Mouse (Mus musculus): ENCODE measurements around the gene Ppp5c. TPM values are rescaled to one million over a fixed set of nuclear protein-coding genes. Genes with fewer than 3 reads are reported as not detected.

Gene Ppp5c
- polyA plus RNA-seq, 1 experiment from 2014 or later: 88.3 TPM

Other genes starting within 250 kb of the Ppp5c start
- 44.5 and 49.0 TPM in 2 replicates for gene Slc1a5, start 246.6 kb downstream of the Ppp5c start, polyA plus RNA-seq (2015; fragmentation: Nextera tagmentation; extraction: Ambion mirVana)
- gene Strn4, start 212.0 kb downstream of the Ppp5c start, polyA plus RNA-seq (2015; fragmentation: Nextera tagmentation; extraction: Ambion mirVana): 68.9 and 72.3 TPM in 2 replicates
- gene Fkrp, start 211.2 kb downstream of the Ppp5c start, polyA plus RNA-seq (2015; fragmentation: Nextera tagmentation; extraction: Ambion mirVana): 20.3 and 22.3 TPM in 2 replicates
- 10.3 and 11.5 TPM in 2 replicates for gene Prkd2, start 185.0 kb downstream of the Ppp5c start, polyA plus RNA-seq (2015; fragmentation: Nextera tagmentation; extraction: Ambion mirVana)
- gene Dact3, start 152.6 kb downstream of the Ppp5c start, polyA plus RNA-seq (2015; fragmentation: Nextera tagmentation; extraction: Ambion mirVana): 1.6 and 1.7 TPM in 2 replicates
- gene Gng8, start 136.1 kb downstream of the Ppp5c start, polyA plus RNA-seq (2015; fragmentation: Nextera tagmentation; extraction: Ambion mirVana): 7.8 and 9.2 TPM in 2 replicates
- gene Ptgir, start 121.4 kb downstream of the Ppp5c start, polyA plus RNA-seq (2015; fragmentation: Nextera tagmentation; extraction: Ambion mirVana): 2.5 and 3.2 TPM in 2 replicates
- 163 and 171 TPM in 2 replicates for gene Calm3, start 103.8 kb downstream of the Ppp5c start, polyA plus RNA-seq (2015; fragmentation: Nextera tagmentation; extraction: Ambion mirVana)
- gene Pnmal2, start 83.2 kb downstream of the Ppp5c start, polyA plus RNA-seq (2015; fragmentation: Nextera tagmentation; extraction: Ambion mirVana): 4.9 and 5.4 TPM in 2 replicates
- 2.7 and 2.9 TPM in 2 replicates for gene Pnmal1, start 68.2 kb downstream of the Ppp5c start, polyA plus RNA-seq (2015; fragmentation: Nextera tagmentation; extraction: Ambion mirVana)
- 0.23 and 0.32 TPM in 2 replicates for gene Gm42372, start 44.8 kb downstream of the Ppp5c start, polyA plus RNA-seq (2015; fragmentation: Nextera tagmentation; extraction: Ambion mirVana)
- gene Ccdc8, start 35.2 kb downstream of the Ppp5c start, polyA plus RNA-seq (2015; fragmentation: Nextera tagmentation; extraction: Ambion mirVana): 32.6 and 35.6 TPM in 2 replicates
- 72.7 and 87.8 TPM in 2 replicates for gene Hif3a, start 34.5 kb upstream of the Ppp5c start, polyA plus RNA-seq (2015; fragmentation: Nextera tagmentation; extraction: Ambion mirVana)
- gene Psg16, start 46.1 kb upstream of the Ppp5c start, polyA plus RNA-seq (2015; fragmentation: Nextera tagmentation; extraction: Ambion mirVana): 0.48 and 0.73 TPM in 2 replicates
- 0.04 TPM in 1 of 2 replicates, not detected in the other for gene Ceacam3, start 122.4 kb upstream of the Ppp5c start, polyA plus RNA-seq (2015; fragmentation: Nextera tagmentation; extraction: Ambion mirVana)
- gene Psg29, start 175.6 kb upstream of the Ppp5c start, polyA plus RNA-seq (2015; fragmentation: Nextera tagmentation; extraction: Ambion mirVana): not detected in 2 replicates

Measured in intestine, embryonic 16.5 days (tissue).